Mouse (Mus musculus) granulocyte monocyte progenitor cell, adult 5-6 weeks (primary cell): ENCODE data around the gene Fxr2. TPM values are rescaled to one million over a fixed set of nuclear protein-coding genes. Genes with fewer than 3 reads are reported as not detected.

Experiments used
- ATAC-seq: replicated peaks from 2 replicates; pipeline ENCODE4 v1.8.0; 2016; ENCODE audit warnings: mild to moderate bottlenecking, moderate TSS enrichment, inconsistent platforms; ENCODE audit not compliant: poor library complexity, severe bottlenecking
- total RNA-seq, 2 experiments: library from RNA; stranded (forward) in 1 of 2; stranded (reverse) in 1 of 2; fragments of 200-712, 200-1000 nt in 1 of 2; fragments of >200 nt in 1 of 2; fragmentation: Nextera tagmentation in 1 of 2; gene quantifications; 2 replicates each; pipeline ENCODE4 v1.2.3; 2014 to 2017

Fxr2 gene
- total RNA-seq (2014; fragmentation: Nextera tagmentation) (47.4 and 65.8 TPM in 2 replicates), total RNA-seq (2017) (34.1 and 37.1 TPM in 2 replicates)

GRCm38 (mm10) chr11:69632284-69633089, at the start of gene Fxr2:
Fxr2 (plus strand) TSS chr11:69632990.
- ATAC-seq = peak; percentile 97

GRCm38 (mm10) chr11:69584008-69584407, 48.8 kb upstream of the Fxr2 start:
- no peak for ATAC-seq

GRCm38 (mm10) chr11:69584937-69585336, 47.9 kb upstream of the Fxr2 start:
- no peak for ATAC-seq

- peak; percentile 81 for ATAC-seq
Observed at GRCm38 (mm10) chr11:69585718-69586325, 47.0 kb upstream of the Fxr2 start.

GRCm38 (mm10) chr11:69589207-69589834, 43.5 kb upstream of the Fxr2 start:
- ATAC-seq = no peak

GRCm38 (mm10) chr11:69590622-69591021, 42.2 kb upstream of the Fxr2 start:
- ATAC-seq = no peak

- ATAC-seq = no peak
Observed at GRCm38 (mm10) chr11:69591424-69591823, 41.4 kb upstream of the Fxr2 start.

GRCm38 (mm10) chr11:69591899-69592637, 40.7 kb upstream of the Fxr2 start:
- no peak for ATAC-seq

GRCm38 (mm10) chr11:69592799-69593198, 40.0 kb upstream of the Fxr2 start:
- ATAC-seq = no peak

- no peak for ATAC-seq
Observed at GRCm38 (mm10) chr11:69594853-69595252, 37.9 kb upstream of the Fxr2 start.

- no peak for ATAC-seq
Observed at GRCm38 (mm10) chr11:69599436-69599835, 33.4 kb upstream of the Fxr2 start.

- ATAC-seq = no peak
Observed at GRCm38 (mm10) chr11:69600098-69600497, 32.7 kb upstream of the Fxr2 start.

- no peak for ATAC-seq
Observed at GRCm38 (mm10) chr11:69601768-69602167, 31.0 kb upstream of the Fxr2 start.

- ATAC-seq = no peak
Observed at GRCm38 (mm10) chr11:69603516-69603915, 29.3 kb upstream of the Fxr2 start.

- no peak for ATAC-seq
Observed at GRCm38 (mm10) chr11:69604347-69604746, 28.4 kb upstream of the Fxr2 start.

- peak; percentile 13; the same call in 1 of the 2 replicates for ATAC-seq
Observed at GRCm38 (mm10) chr11:69604795-69605664, 27.8 kb upstream of the Fxr2 start.

- peak; percentile 78 for ATAC-seq
Observed at GRCm38 (mm10) chr11:69605726-69606490, 26.9 kb upstream of the Fxr2 start, which contains the start of gene Atp1b2. Atp1b2 (minus strand) TSS chr11:69605942.

- ATAC-seq = no peak
Observed at GRCm38 (mm10) chr11:69606491-69606795, 26.3 kb upstream of the Fxr2 start.

- ATAC-seq = no peak
Observed at GRCm38 (mm10) chr11:69606832-69607231, 26.0 kb upstream of the Fxr2 start.
